Mouse (Mus musculus) hindbrain, embryonic 11.5 days (tissue): ENCODE data around the gene 1700022I11Rik. TPM values are rescaled to one million over a fixed set of nuclear protein-coding genes. Genes with fewer than 3 reads are reported as not detected.

ENCODE experiments used
- ATAC-seq: fragments of 200-750 bp; cut with Nextera tagmentation; 2 replicates; pipeline ENCODE4 v1.8.0; 2017; ENCODE audit warnings: mild to moderate bottlenecking, moderate TSS enrichment, moderate library complexity; ENCODE audit not compliant: low FRiP score
- DNase-seq: peaks from one replicate; pipeline ENCODE4 v3.0.0-alpha.2; 2015; ENCODE audit warnings: low spot score
- H3K27ac ChIP-seq: fragments of 300-500 bp; sonication (generic); 2 replicates; pipeline ENCODE4 v1.5.1; 2014; ENCODE audit warnings: mild to moderate bottlenecking, low read depth, low read length
- H3K27me3 ChIP-seq: fragments of 300-500 bp; sonication (generic); 2 replicates; pipeline ENCODE4 v1.6.1; 2014; ENCODE audit warnings: mild to moderate bottlenecking, low read length, moderate library complexity, mixed read lengths; ENCODE audit not compliant: control insufficient read depth, insufficient read depth
- H3K36me3 ChIP-seq: fragments of 300-500 bp; sonication (generic); 2 replicates; pipeline ENCODE4 v1.6.1; 2014; ENCODE audit warnings: mild to moderate bottlenecking, low read length, moderate library complexity, mixed read lengths; ENCODE audit not compliant: control insufficient read depth, insufficient read depth
- H3K4me1 ChIP-seq: fragments of 300-500 bp; sonication (generic); replicated peaks from 2 replicates; pipeline ENCODE4 v1.6.1; 2014; ENCODE audit warnings: low read length, mixed read lengths; ENCODE audit not compliant: control insufficient read depth, insufficient read depth
- H3K4me2 ChIP-seq: fragments of 300-500 bp; sonication (generic); replicated peaks from 2 replicates; pipeline ENCODE4 v1.6.1; 2014; ENCODE audit warnings: mild to moderate bottlenecking, low read depth, low read length
- H3K4me3 ChIP-seq: fragments of 300-500 bp; sonication (generic); 2 replicates; pipeline ENCODE4 v1.5.1; 2014; ENCODE audit warnings: low read depth, low read length
- H3K9ac ChIP-seq: fragments of 300-500 bp; sonication (generic); 2 replicates; pipeline ENCODE4 v1.6.1; 2014; ENCODE audit warnings: low read depth, low read length
- H3K9me3 ChIP-seq: fragments of 300-500 bp; sonication (generic); 2 replicates; pipeline ENCODE4 v1.6.1; 2016; ENCODE audit warnings: low read length; ENCODE audit not compliant: control insufficient read depth
- WGBS: fragments of 180-500 bp; shearing (Covaris S2); extraction: QIAGEN DNeasy Blood & Tissue Kit; methylation state at CpG from one replicate; pipeline ENCODE4 v1.1.7; 2014; 5-methylcytosine and 5-hydroxymethylcytosine counted together
- polyA plus RNA-seq: library from polyadenylated mRNA; unstranded; fragments of >200 nt; fragmentation: Nextera tagmentation; extraction: Ambion mirVana; gene quantifications from 2 replicates; pipeline ENCODE4 v1.2.1, GENCODE M21; 2014

Gene 1700022I11Rik
- polyA plus RNA-seq, 1 experiment from 2014 or later: 0.40 TPM

DNA sequence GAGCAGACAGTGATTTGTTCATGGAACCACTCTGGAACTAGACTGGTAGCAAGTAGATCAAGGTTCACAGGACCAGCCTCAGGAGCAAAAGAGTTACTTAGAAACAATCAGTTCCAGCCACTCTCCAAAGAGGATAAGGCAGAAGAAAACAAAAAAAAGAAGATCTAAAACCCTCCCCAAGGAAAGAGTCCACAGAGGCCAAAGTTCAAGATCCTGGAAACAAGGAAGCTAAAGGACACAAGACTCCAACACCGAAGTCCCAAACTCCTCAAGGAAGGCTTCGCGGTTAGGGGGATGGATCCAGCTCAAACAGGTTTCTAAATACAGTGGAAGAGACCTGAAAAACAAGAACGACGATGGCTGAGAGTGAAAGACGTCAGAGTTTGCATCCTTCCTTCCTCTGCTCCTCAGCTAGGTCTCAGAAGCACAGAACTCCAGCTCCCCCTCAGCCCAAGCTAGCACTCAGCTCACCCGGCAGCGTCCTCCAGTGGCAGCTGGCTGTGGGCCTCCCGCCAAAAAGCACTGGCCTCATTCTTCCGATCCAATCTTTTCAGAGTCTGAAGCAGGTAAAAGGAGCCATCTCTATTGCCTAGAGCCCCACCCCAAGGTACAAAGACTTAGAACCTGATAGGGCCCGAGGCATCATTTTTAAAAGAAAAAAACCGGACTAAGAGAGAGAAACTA lies 33.5 kb downstream of the 1700022I11Rik start:
- Histone ChIP-seq H3K4me1 (0 out of 2 replicates have a peak, but pooled peaks cover 2% of the 10 kb centered on the region), H3K27ac (no peak overlapping the region), H3K27me3 (no peaks in the 10 kb centered on the region), H3K4me2 (no peak overlapping the region), H3K9me3 (no peaks in the 10 kb centered on the region), H3K9ac (no peak overlapping the region), H3K4me3 (no peak overlapping the region), H3K36me3 (no peaks in the 10 kb centered on the region)
- ATAC-seq: no peak
- 84% methylated on average over 12 of the region's 12 CpGs for WGBS
- DNase-seq: no peak

GRCm38 (mm10) chr4:43004951-43005350 lies 35.5 kb downstream of the 1700022I11Rik start:
- DNase-seq: no peak
- Histone ChIP-seq H3K27ac (no peak overlapping the region), H3K4me3 (no peak overlapping the region), H3K9ac (no peak overlapping the region), H3K27me3 (no peaks in the 10 kb centered on the region), H3K9me3 (no peaks in the 10 kb centered on the region), H3K4me2 (no peak overlapping the region), H3K36me3 (no peaks in the 10 kb centered on the region), H3K4me1 (0 out of 2 replicates have a peak, but pooled peaks cover 3% of the 10 kb centered on the region)
- ATAC-seq: no peak
- 98% methylated on average over 3 of the region's 3 CpGs for WGBS

- Histone ChIP-seq H3K27me3 (no peaks in the 10 kb centered on the region), H3K4me1 (0 out of 2 replicates have a peak, but pooled peaks cover 3% of the 10 kb centered on the region), H3K36me3 (no peaks in the 10 kb centered on the region), H3K4me2 (no peak overlapping the region), H3K27ac (no peak overlapping the region), H3K9me3 (no peaks in the 10 kb centered on the region), H3K9ac (no peak overlapping the region), H3K4me3 (no peak overlapping the region)
- 59% methylated on average over 2 of the region's 2 CpGs for WGBS
- DNase-seq (peak; percentile 42), ATAC-seq (no peak)
These were observed 36.4 kb downstream of the 1700022I11Rik start for GRCm38 (mm10) chr4:43005765-43006164.

- H3K9me3 ChIP-seq: no peaks in the 10 kb centered on the region
- no peaks in the 10 kb centered on the region for H3K36me3 ChIP-seq
- 0 out of 2 replicates have a peak, but pooled peaks cover 3% of the 10 kb centered on the region for H3K4me1 ChIP-seq
- H3K4me3 ChIP-seq: peak within 1 kb of the TSS; percentile 55
- DNase-seq (peak; percentile 89), ATAC-seq (peak; percentile 94)
- H3K9ac ChIP-seq: peak within 1 kb of the TSS; percentile 29
- peak within 1 kb of the TSS; percentile 71 for H3K4me2 ChIP-seq
- no peaks in the 10 kb centered on the region for H3K27me3 ChIP-seq
- no peak within 1 kb of the TSS for H3K27ac ChIP-seq
- under 1% methylated on average over 37 of the region's 37 CpGs for WGBS
These were observed 41.0 kb downstream of the 1700022I11Rik start, which contains the start of gene Fancg for GRCm38 (mm10) chr4:43010161-43011038. Fancg (minus strand) TSS chr4:43010506.

DNA sequence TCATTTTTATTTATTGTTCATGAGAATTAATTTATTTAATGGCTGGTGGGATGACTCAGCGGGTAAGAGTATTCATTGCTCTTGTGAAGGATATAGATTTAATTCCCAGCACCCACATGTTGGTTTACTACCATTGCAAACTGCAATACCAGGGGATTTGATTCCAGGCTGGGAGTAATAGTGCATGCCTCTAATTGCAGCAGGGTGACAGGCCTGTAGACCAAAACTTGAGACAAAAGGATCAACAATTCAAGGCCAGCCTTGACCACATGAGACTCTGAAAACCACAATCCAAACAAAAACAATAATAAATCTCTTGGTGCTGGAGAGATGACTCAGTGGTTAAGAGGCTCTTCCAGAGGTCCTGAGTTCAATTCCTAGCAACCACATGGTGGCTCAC lies 42.7 kb downstream of the 1700022I11Rik start:
- 0 out of 2 replicates have a peak, but pooled peaks cover 3% of the 10 kb centered on the region for H3K4me1 ChIP-seq
- H3K9ac ChIP-seq: no peak overlapping the region
- DNase-seq (no peak), ATAC-seq (no peak)
- H3K27me3 ChIP-seq: no peaks in the 10 kb centered on the region
- H3K36me3 ChIP-seq: no peaks in the 10 kb centered on the region
- H3K9me3 ChIP-seq: no peaks in the 10 kb centered on the region
- WGBS: 85% methylated on average over 1 of the region's 1 CpGs
- no peak overlapping the region for H3K4me3 ChIP-seq
- H3K27ac ChIP-seq: no peak overlapping the region
- no peak overlapping the region for H3K4me2 ChIP-seq

- no peak overlapping the region for H3K4me3 ChIP-seq
- no peak overlapping the region for H3K9ac ChIP-seq
- H3K4me1 ChIP-seq: no peaks in the 10 kb centered on the region
- H3K9me3 ChIP-seq: no peaks in the 10 kb centered on the region
- no peaks in the 10 kb centered on the region for H3K27me3 ChIP-seq
- H3K36me3 ChIP-seq: 0 out of 2 replicates have a peak, but pooled peaks cover 4% of the 10 kb centered on the region
- no peak for DNase-seq
- 98% methylated on average over 4 of the region's 4 CpGs for WGBS
- H3K27ac ChIP-seq: no peak overlapping the region
- ATAC-seq: no peak
- H3K4me2 ChIP-seq: no peak overlapping the region
These were observed 48.8 kb downstream of the 1700022I11Rik start for GRCm38 (mm10) chr4:43018156-43018555.

GRCm38 (mm10) chr4:43019176-43019575 lies 49.8 kb downstream of the 1700022I11Rik start:
- no peak overlapping the region for H3K27ac ChIP-seq
- no peaks in the 10 kb centered on the region for H3K4me1 ChIP-seq
- no peak overlapping the region for H3K4me3 ChIP-seq
- H3K36me3 ChIP-seq: 0 out of 2 replicates have a peak, but pooled peaks cover 6% of the 10 kb centered on the region
- DNase-seq (no peak), ATAC-seq (no peak)
- H3K27me3 ChIP-seq: no peaks in the 10 kb centered on the region
- H3K9ac ChIP-seq: no peak overlapping the region
- WGBS: 94% methylated on average over 10 of the region's 10 CpGs
- no peak overlapping the region for H3K4me2 ChIP-seq
- H3K9me3 ChIP-seq: no peaks in the 10 kb centered on the region

GRCm38 (mm10) chr4:43019641-43020465 lies 50.4 kb downstream of the 1700022I11Rik start:
- DNase-seq (no peak), ATAC-seq (no peak)
- Histone ChIP-seq H3K27me3 (no peaks in the 10 kb centered on the region), H3K4me2 (no peak overlapping the region), H3K27ac (no peak overlapping the region), H3K4me3 (no peak overlapping the region), H3K36me3 (0 out of 2 replicates have a peak, but pooled peaks cover 6% of the 10 kb centered on the region), H3K9ac (no peak overlapping the region), H3K4me1 (peaks cover 5% of the 10 kb centered on the region; the same call in 1 of the 2 replicates), H3K9me3 (no peaks in the 10 kb centered on the region)
- 96% methylated on average over 21 of the region's 23 CpGs for WGBS
